Mouse (Mus musculus): ENCODE measurements at regions not wholly inside any gene's neighbourhood (a gene's known extent, or its start where the extent isn't known, plus 50 kb on each side); places are given as distances from the start of the nearest gene placed in this dataset.

- DNase-seq (ENCODE audit: extremely low spot score, low read depth, low spot score), result no peak
These were observed 198.4 kb downstream of the Foxo1 start for GRCm38 (mm10) chr3:52466571-52466970.

GRCm38 (mm10) chr3:52463911-52464310 is 195.8 kb downstream of the Foxo1 start:
- DNase-seq (ENCODE audit: extremely low spot score, low read depth, low spot score), result no peak

GRCm38 (mm10) chr3:52454955-52455354 is 186.8 kb downstream of the Foxo1 start:
- DNase-seq (ENCODE audit: extremely low spot score, low read depth, low spot score), result no peak

GRCm38 (mm10) chr3:52453041-52453440 is 184.9 kb downstream of the Foxo1 start:
- DNase-seq (ENCODE audit: extremely low spot score, low read depth, low spot score), result no peak

- DNase-seq (ENCODE audit: extremely low spot score, low read depth, low spot score), result no peak
These were observed 184.2 kb downstream of the Foxo1 start for GRCm38 (mm10) chr3:52452345-52452744.

GRCm38 (mm10) chr3:52446991-52447390 is 178.9 kb downstream of the Foxo1 start:
- DNase-seq (ENCODE audit: extremely low spot score, low read depth, low spot score), result no peak

GRCm38 (mm10) chr3:52446500-52446899 is 178.4 kb downstream of the Foxo1 start:
- no peak for DNase-seq (ENCODE audit: extremely low spot score, low read depth, low spot score)

GRCm38 (mm10) chr3:52444420-52445119 is 176.4 kb downstream of the Foxo1 start:
- no peak for DNase-seq (ENCODE audit: extremely low spot score, low read depth, low spot score)

- DNase-seq (ENCODE audit: extremely low spot score, low read depth, low spot score), result no peak
These were observed 175.7 kb downstream of the Foxo1 start for GRCm38 (mm10) chr3:52443856-52444255.

GRCm38 (mm10) chr3:52429014-52429589 is 161.0 kb downstream of the Foxo1 start:
- no peak for DNase-seq (ENCODE audit: extremely low spot score, low read depth, low spot score)

- DNase-seq (ENCODE audit: extremely low spot score, low read depth, low spot score), result no peak
These were observed 154.7 kb downstream of the Foxo1 start for GRCm38 (mm10) chr3:52422826-52423225.

- no peak for DNase-seq (ENCODE audit: extremely low spot score, low read depth, low spot score)
These were observed 148.1 kb downstream of the Foxo1 start for GRCm38 (mm10) chr3:52416261-52416660.

- no peak for DNase-seq (ENCODE audit: extremely low spot score, low read depth, low spot score)
These were observed 147.2 kb downstream of the Foxo1 start for GRCm38 (mm10) chr3:52415361-52415760.

GRCm38 (mm10) chr3:52414017-52414416 is 145.9 kb downstream of the Foxo1 start:
- no peak for DNase-seq (ENCODE audit: extremely low spot score, low read depth, low spot score)

GRCm38 (mm10) chr3:52413187-52413746 is 145.1 kb downstream of the Foxo1 start:
- DNase-seq (ENCODE audit: extremely low spot score, low read depth, low spot score), result no peak

GRCm38 (mm10) chr3:52411356-52411755 is 143.2 kb downstream of the Foxo1 start:
- no peak for DNase-seq (ENCODE audit: extremely low spot score, low read depth, low spot score)

GRCm38 (mm10) chr3:52409465-52409864 is 141.3 kb downstream of the Foxo1 start:
- no peak for DNase-seq (ENCODE audit: extremely low spot score, low read depth, low spot score)

- no peak for DNase-seq (ENCODE audit: extremely low spot score, low read depth, low spot score)
These were observed 138.7 kb downstream of the Foxo1 start for GRCm38 (mm10) chr3:52406778-52407318.

GRCm38 (mm10) chr3:52404636-52405035 is 136.5 kb downstream of the Foxo1 start:
- DNase-seq (ENCODE audit: extremely low spot score, low read depth, low spot score), result no peak

GRCm38 (mm10) chr3:52403032-52403431 is 134.9 kb downstream of the Foxo1 start:
- no peak for DNase-seq (ENCODE audit: extremely low spot score, low read depth, low spot score)

Data from hindlimb bud, embryonic 11.5 days (tissue).